Mouse (Mus musculus): ENCODE measurements around the gene Mecom.
"Not testable (repeated sequence)": the region's sequence is repeated elsewhere in the genome, so short reads cannot be mapped to it uniquely, and the experiment has no call there.

GRCm38 (mm10) chr3:30566333-30566732, 18.5 kb upstream of the Mecom start:
- TF ChIP-seq GATA1, TAL1 (IDR thresholded peaks at IDR 0.05; ENCODE audit: low read length): not testable (repeated sequence)
